Mouse (Mus musculus): Measurements from ENCODE around the gene Syn3.

Syn3 gene

DNA sequence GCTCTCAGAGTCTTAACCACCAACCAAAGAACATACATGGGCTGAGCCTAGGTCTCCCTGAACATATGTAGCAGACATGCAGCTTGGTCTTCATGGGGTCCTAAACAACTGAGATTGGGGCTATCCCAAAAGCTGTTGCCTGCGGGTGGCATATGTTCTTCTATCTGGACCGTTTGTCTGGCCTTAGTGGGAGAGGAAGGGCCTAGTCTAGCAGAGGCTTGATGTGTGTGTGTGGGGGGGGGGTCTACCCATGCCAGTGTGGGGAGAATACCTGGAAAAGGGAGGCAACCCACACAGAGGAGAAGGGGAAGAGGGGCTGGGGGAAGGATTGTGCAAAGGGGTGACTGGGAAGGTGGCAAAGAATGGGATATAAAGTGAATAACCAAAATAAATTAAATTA, 281.9 kb downstream of the Syn3 start:
- DNase-seq (ENCODE audit: low spot score in 2 of 2): no peak

GRCm38 (mm10) chr10:86212062-86212461, 286.6 kb downstream of the Syn3 start:
- peak; percentile 67 to 72 for DNase-seq (ENCODE audit: low spot score in 2 of 2)

- DNase-seq (ENCODE audit: low spot score in 2 of 2): peak; percentile 85 to 89
Observed at GRCm38 (mm10) chr10:86203915-86204314, 294.8 kb downstream of the Syn3 start.

DNA sequence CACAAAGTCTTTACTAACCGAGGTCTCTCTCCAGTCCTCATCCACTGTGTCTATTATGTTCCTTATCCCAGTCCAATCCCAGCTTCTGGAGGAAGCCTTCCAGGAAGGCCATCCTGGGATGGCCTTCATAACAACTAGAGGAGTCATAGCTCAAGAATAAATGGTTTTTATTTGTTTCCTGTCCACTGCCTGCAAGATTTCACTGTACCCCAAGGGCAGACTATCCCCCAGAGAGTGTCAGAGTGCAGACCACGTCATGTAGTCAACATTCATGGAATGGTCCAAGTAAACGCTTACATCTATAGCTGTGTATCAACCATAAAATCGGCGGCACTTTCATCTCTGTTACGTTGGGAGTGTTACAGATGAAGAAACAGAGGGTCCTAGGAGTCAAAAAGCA, 295.5 kb downstream of the Syn3 start:
- DNase-seq (ENCODE audit: low spot score in 2 of 2): peak; percentile 28 to 45

DNA sequence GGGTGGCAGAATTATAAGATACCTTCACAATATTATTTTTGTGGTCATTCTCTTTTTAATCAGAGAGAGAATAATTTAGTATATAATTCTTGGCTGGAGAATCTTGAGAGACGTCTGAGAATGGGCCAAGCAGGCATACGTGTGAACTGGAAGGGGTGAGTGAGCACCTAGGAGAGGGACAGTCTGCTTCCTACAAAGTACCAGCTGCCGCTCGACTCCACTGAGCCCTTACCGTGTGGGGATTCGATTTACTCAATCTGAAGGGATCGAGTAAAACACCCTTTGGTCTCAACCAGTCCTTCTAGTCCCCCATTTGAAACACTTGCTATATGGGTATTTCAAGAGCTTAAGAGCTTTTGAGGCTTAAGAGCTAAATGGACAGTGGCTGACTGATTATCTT, 296.9 kb downstream of the Syn3 start:
- no peak for DNase-seq (ENCODE audit: low spot score in 2 of 2)

- peak; percentile 29 to 50 for DNase-seq (ENCODE audit: low spot score in 2 of 2)
Observed at GRCm38 (mm10) chr10:86201006-86201405, 297.7 kb downstream of the Syn3 start.

GRCm38 (mm10) chr10:86196414-86197025, 302.2 kb downstream of the Syn3 start:
- DNase-seq (ENCODE audit: low spot score in 2 of 2): no peak

- DNase-seq (ENCODE audit: low spot score in 2 of 2): no peak
Observed at GRCm38 (mm10) chr10:86194722-86195121, 304.0 kb downstream of the Syn3 start.

DNA sequence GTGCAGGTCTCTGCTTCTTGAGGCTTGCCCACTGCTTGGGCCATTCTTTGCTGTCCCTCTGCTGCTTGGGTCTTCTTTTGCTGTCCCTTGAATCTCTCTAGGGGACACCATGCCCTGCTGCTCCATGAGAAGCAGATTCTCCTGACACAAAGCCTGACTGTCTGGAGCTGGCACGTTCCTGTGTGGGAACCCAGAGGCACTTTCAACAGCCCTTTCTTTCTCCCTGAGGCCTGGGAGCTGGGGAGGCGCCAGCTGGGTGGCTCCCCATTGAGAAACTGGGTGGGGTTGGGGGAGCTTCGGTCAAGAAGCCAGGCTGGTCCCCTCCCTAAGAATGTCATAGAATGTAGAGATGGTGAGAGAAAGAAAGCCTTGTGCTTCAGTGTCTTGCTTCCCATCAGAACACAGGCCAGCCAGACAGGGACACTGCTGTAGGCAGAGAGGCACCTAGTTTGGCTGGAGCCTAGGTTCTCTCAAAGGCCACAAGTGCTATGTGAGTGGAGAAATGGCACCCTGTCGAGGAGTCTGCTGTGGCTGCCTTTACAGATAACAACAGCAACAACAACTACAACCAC, 304.7 kb downstream of the Syn3 start:
- peak in 1 of 2 experiments; percentile 11 for DNase-seq (ENCODE audit: low spot score in 2 of 2)

DNA sequence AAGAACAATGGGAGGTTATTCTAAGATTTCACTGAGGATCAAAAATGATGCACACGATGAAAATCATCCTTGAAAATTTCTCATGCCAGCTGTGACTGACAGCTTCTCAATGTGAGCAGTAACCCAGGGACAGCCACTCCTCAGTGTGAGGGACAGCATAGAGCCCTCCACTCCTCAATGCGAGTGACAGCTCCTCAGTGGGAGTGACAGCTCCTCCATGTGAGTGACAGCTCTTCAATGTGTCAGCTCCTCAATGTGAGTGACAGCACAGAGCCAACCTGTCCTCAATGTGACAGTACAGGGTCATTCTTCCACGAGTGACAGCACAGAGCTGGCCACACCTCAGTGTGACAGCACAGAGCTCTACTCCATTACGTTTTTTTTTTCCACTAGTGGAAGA, 310.1 kb downstream of the Syn3 start:
- DNase-seq (ENCODE audit: low spot score in 2 of 2): no peak

DNA sequence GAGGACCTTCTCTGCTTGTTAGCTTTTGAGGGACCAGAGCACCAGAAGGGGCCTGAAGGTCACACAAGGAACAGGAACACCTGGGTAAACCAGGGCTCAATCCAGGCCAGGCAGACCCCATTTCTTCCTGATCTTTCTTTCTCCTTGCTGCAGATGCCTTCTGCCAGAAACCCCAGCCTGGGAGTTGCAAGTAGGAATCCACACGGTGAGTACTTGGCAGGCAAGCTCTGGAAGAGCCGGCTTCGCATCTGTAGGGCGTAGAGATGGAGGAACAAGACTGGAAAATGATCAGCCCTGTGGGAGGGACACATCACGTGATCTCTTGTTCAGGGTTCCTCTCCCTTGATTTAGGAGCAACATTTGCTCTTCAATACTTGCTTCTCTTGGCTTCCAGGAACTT, 310.8 kb downstream of the Syn3 start:
- DNase-seq (ENCODE audit: low spot score in 2 of 2): no peak

DNA sequence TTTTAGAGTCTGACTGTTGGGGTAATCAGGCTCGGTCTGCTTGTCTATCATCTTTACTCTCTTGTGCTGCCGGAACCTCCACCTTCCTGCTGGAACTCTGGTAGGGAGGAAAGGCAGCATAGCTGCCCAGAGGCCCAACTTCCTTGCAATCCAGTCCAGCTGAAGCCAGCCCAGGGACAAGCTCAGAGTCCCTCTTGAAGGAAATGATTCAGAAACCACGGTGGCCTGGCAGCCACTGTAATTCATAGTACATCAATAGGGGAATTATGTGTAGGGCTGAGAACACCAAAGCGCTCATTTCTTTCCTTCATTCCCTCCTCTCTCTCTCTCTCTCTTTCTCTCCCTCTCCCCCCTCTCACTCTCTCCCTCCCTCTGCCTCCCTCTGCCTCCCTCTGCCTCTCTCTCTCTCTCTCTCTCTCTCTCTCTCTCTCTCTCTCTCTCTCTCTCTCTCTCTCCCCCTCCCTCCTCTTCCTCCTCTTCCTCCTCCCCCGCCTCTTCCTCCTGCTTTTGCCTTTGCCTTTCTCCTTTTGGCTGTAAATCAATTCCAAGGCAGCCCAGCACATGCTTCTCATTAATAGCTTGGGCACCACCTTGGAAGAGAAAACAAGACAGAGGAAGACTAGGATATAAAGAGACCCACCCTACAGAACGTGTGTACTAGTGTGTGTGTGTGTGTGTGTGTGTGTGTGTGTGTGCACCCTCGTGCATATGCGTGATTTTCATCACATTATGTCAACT, 315.4 kb downstream of the Syn3 start:
- peak; percentile 23 to 43 for DNase-seq (ENCODE audit: low spot score in 2 of 2)

DNA sequence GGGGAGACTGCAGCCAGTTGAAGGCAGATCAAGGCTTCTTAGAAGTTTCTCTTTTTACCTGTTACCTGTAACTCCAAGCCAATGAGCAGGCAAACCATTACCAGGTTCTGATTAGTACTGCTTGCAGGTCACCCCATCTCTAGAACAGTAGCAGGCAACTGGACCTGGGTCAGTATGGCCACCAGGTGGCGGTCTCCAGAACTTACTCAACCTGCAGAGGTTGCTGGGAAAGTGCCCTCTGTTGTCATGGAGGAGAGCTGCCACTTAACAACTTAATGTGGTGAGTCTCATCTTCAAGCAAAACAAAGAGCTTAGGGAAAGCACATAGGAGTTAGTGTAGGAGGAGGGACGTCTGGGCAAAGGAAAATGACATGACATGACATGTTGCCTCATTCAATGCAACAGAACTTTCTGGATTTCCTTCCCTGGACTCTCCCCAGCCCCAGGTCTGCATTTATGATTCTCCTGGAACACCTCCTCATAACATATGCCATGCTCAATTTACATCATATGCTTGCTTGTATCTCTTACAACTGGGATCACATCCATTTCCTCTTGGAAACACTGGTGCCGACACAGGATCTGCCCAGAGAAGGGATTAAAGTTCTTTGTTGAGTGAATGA, 316.4 kb downstream of the Syn3 start:
- DNase-seq (ENCODE audit: low spot score in 2 of 2): peak; percentile 47 to 70

- no peak for DNase-seq (ENCODE audit: low spot score in 2 of 2)
Observed at GRCm38 (mm10) chr10:86176411-86176810, 322.3 kb downstream of the Syn3 start.

GRCm38 (mm10) chr10:86174017-86174416, 324.7 kb downstream of the Syn3 start:
- no peak for DNase-seq (ENCODE audit: low spot score in 2 of 2)

GRCm38 (mm10) chr10:86173284-86173683, 325.4 kb downstream of the Syn3 start:
- no peak for DNase-seq (ENCODE audit: low spot score in 2 of 2)

GRCm38 (mm10) chr10:86171246-86171645, 327.4 kb downstream of the Syn3 start:
- no peak for DNase-seq (ENCODE audit: low spot score in 2 of 2)

- no peak for DNase-seq (ENCODE audit: low spot score in 2 of 2)
Observed at GRCm38 (mm10) chr10:86168084-86168483, 330.6 kb downstream of the Syn3 start.

- peak; percentile 71 to 82 for DNase-seq (ENCODE audit: low spot score in 2 of 2)
Observed at GRCm38 (mm10) chr10:86166854-86167268, 331.8 kb downstream of the Syn3 start.

GRCm38 (mm10) chr10:86164098-86164497, 334.6 kb downstream of the Syn3 start:
- peak; percentile 45 to 71 for DNase-seq (ENCODE audit: low spot score in 2 of 2)

GRCm38 (mm10) chr10:86161783-86162271, 336.9 kb downstream of the Syn3 start:
- DNase-seq (ENCODE audit: low spot score in 2 of 2): peak in 1 of 2 experiments; percentile 24

DNA sequence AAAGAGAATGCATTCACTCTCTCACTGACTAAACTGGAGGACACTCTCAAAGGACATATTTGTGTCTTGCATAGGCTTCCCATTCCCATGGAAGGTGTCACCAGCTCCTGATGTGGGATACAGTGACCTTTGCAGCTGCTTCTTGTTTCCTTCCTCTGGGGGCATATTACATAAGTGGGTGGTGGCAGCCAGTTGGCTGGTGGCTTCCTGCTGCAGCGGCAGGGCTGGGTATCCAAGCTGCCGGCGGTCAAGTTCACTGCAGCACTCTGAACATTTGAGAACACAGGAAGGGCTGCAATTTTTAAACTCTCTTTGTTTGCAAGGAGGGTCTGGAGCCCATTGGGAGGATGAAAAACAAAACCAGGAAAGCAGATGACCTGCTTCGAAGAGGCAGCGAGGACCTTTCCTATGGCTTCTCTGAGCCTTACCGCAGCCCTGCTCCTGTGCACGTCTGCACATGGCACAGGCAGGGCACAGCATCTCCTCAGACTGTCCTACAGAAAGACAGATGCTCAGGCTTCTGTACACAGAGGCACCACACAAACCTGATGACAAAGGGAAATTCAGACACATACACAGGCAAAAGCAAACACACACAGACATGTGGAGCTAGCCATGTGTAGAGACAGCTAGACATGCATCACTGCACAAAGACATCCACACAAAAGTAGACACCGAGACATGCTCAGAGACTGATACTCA, 340.3 kb downstream of the Syn3 start:
- DNase-seq (ENCODE audit: low spot score in 2 of 2): peak; percentile 52 to 74
